Mouse (Mus musculus) central nervous system, embryonic 11.5 days (tissue): ENCODE data around the gene Lmntd1. TPM values are rescaled to one million over a fixed set of nuclear protein-coding genes. Genes with fewer than 3 reads are reported as not detected.

Experiments used
- polyA plus RNA-seq: library from polyadenylated mRNA; depleted of rRNA; stranded (reverse); fragments of >200 nt; gene quantifications from 2 replicates; pipeline ENCODE4 v1.2.3, GENCODE M21; 2012; rRNA removed

Gene Lmntd1
- polyA plus RNA-seq: 0.38 and 0.60 TPM in 2 replicates

GRCm38 (mm10) chr6:145614219-145614618 lies at the start of gene Lmntd1:
Lmntd1 (minus strand) TSS chr6:145614319.

GRCm38 (mm10) chr6:145615666-145616210 lies 1.6 kb upstream of the Lmntd1 start, which contains the start of gene Tuba3b:
Tuba3b (plus strand) TSS chr6:145615757.

Other genes with a start within 250 kb of the Lmntd1 start
- gene Tuba3b, start 1.4 kb upstream of the Lmntd1 start, polyA plus RNA-seq: not detected in 2 replicates
- gene Rassf8, start 132.4 kb upstream of the Lmntd1 start, polyA plus RNA-seq: 15.7 and 21.6 TPM in 2 replicates